Mouse (Mus musculus) inflammation-experienced regulatory T-cells, adult 6 months (primary cell): ENCODE results near the gene 4933427I04Rik. TPM values are rescaled to one million over a fixed set of nuclear protein-coding genes. Genes with fewer than 3 reads are reported as not detected.

ENCODE experiments used
- ATAC-seq: one replicate; pipeline ENCODE4 v1.8.0; 2017
- polyA plus RNA-seq, 3 experiments: library from polyadenylated mRNA; unstranded; fragments of 100-300 nt; shearing (Covaris generic); gene quantifications; one replicate each; pipeline ENCODE4 v1.2.1; 2017

Gene 4933427I04Rik
- polyA plus RNA-seq, result not detected

DNA sequence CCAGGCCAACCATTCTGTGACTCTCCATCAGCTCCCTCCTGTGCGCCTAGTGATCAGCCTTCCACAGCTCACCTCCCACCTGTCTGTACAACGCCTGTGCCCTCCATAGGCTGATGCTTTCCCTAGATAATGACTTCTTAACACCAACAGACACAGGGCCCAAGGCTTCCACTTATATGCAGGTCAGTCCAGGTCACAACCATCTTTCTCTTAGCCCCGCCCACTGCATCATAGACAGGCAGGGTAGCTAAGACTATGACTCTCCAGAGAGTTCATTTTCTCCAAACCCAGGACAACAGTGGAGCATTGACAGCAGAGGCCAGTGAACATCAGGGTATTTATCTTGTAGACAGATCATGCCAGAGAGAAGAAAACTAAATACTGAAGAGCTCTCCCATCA lies at the start of gene 4933427I04Rik:
Gene 4933427I04Rik (plus strand): TSS at position 301 of the 400 bp plus-strand sequence.
- ATAC-seq, result no peak

DNA sequence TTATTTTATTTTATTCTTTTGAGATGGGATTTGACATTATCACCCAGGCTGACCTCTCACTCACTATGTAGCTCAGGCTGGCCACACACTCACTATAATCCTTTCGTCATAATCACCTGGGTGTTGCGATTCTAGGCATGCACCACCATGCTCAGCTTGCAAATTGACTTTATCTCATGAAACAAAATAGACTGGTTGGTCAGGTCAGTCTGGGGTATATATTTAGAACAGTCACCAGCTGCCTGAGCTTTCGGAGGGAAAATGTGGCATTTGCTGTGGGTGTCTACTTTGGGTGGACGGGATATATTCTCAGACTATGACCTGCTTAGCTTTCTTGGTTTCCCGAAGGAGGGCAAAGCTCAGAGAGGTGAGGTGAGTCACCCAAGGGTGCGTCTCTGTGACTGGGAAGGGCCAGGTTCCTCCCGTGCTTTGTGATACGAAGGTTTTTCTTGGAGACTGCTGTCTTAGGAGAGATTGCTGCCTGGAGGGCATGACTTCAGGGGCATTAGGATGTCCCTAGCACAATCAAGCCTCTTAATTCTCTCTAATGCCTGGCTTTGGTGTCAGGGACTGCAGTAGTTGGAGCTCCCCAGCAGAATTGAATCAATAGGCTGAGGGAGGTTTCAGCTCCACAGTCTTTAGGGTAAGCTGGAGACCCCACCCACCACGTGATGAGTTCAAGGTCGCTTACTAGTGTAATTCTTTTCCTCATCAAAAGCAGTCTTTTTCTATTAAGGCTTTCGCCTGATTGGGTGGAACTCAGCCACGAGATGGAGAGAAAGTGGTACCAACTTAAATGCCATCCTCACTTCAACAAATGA lies 48.8 kb upstream of the 4933427I04Rik start:
- no peak for ATAC-seq

DNA sequence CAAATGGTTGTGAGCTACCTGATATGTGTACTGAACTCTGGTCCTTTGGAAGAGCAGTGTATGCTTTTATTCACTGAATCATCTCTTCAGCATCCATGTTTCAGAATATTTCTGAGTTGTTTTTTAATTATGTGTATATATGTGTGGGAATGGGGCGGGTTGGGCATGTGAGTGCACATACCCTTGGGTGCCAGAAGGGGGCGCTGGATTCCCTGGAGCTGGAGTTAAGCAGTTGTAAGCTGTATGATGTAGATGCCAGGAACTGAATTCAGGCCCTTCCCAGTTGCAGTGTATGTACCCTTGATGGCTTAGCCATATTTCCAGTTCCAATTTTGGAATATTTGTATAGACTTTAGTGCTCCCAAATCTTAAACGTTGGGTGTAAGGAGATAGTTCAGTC lies 47.0 kb upstream of the 4933427I04Rik start:
- ATAC-seq, result no peak

DNA sequence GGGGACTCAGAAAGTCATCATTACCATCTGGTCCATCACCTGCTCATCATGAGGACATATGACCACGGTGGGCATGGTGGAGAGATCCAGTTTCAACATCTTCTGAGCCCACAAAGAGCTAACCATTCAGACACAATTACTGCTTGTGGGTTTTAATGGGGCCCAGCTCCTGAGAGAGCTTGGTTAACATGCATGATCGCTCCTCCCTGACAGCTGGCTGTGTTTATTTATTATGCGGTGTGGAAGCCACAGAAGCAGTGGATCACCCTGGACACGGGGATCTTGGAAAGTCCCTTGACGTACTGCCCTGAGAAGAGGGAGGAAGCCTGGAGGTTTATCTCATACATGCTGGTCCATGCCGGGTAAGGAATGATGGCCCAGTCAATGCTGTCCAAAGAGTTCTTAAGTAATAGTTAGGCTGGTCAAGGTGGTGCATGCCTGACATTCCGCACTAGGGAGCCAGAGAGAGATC lies 45.4 kb upstream of the 4933427I04Rik start:
- ATAC-seq, result no peak

DNA sequence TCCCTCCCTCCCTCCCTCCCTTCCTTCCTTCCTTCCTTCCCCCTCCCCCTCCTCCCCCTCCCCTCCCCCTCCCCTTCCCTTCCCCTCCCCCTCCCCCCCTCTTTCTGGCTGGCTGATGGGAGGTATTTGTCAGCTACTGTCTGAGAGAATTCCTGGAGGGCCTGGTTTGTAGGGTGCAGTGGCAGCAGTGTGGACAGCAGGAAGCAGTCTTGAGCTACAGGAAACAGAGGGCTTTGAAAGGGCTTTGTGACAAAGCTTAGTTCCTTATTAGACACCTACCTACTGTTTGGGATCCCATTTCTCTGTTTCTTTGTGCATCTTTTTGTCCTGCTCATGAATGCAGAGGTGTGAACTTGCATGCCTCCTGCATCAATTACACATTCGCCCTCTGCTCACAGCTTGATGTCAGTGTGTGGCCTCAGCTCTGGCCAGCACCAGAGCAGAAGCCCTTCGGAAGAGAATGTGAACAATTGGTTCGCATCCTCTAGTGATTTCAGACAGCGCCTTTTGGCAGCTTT lies 40.3 kb upstream of the 4933427I04Rik start:
- ATAC-seq, result no peak

- ATAC-seq, result no peak
Measured at GRCm38 (mm10) chr4:123842126-123842525, 17.4 kb upstream of the 4933427I04Rik start.

GRCm38 (mm10) chr4:123856888-123857287 lies 2.6 kb upstream of the 4933427I04Rik start:
- no peak for ATAC-seq

GRCm38 (mm10) chr4:123858090-123858489 lies 1.4 kb upstream of the 4933427I04Rik start:
- no peak for ATAC-seq

DNA sequence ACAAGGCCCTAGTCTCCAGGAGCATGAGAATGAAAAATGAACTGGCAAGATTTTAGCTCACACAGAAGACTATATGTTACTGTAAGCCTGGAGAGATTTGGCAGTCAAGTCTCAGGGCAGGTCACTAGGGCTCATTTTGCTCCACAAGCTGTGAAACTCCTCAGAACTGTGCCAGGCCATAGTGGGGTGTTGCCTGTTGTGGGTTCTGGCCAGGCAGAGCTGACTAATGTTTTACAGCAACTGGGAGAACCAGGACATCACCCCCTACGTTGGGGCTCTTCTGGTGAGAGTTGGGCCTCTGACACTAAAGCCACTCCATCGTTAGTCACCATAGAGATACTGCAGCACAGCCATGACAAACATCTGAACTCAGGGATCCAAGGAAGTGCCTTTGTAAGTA lies 324 bp downstream of the 4933427I04Rik start:
- ATAC-seq, result no peak

DNA sequence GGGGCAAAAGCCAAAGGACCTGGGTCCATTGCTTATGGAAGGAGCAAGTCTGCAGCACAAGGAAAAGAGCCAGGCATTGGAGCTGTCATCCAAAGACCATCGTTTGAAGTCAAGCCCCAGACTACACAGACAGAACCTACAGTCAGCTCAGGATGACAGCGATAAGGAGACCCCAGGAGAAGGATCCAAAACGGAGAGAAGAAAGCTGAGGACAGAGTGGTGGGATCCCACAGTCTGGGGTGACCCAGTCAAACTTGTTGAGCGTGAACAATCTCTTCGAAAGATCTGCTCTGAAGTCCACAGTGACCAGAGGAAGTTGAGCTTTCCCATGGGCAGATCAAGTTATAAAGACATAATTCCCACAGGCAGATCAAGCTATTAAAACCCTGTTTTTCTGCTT lies 1.1 kb downstream of the 4933427I04Rik start:
- no peak for ATAC-seq

DNA sequence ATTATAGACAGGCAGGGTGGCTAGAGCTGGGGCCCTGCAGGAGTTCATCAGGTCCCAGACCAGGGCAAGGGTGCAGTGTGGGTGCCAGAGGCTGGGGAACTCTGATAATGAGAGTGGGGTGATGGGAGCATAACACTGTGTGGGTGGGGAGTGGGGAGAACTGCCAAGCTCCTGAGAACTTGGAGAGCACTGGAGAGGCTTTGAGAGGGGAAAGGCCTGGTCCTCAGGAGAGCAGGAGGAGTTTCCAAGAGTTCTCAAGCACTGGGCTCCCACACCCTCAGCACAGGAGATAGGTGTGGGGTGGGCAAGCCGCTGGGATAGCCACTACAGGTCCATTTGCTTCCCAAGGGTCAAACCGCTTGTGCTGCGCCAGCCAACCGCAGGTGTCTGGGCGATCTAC lies 34.2 kb downstream of the 4933427I04Rik start:
- ATAC-seq, result no peak

- no peak for ATAC-seq
Measured at GRCm38 (mm10) chr4:123894295-123894694, 34.8 kb downstream of the 4933427I04Rik start.

GRCm38 (mm10) chr4:123898696-123899095 lies 39.2 kb downstream of the 4933427I04Rik start:
- ATAC-seq, result peak; percentile 65

DNA sequence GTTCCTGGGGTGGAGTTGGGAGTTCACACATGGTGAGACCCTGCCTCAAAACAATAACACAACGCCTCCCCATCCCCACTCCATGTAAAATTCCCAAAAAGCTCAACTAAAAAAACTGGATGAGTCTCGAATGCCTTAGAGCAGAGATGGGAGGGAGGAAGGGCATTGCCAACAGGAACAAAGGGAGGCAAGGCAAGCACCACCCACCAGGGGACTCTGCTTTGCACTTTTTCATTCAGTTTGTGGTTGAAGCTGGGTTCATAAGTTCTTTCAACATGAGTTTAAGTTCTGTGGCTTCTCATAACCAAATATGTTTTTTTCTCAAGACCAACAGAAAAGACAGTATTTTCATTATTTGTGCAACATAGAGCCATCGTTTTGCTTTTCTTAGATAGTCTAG lies 44.0 kb downstream of the 4933427I04Rik start:
- no peak for ATAC-seq

DNA sequence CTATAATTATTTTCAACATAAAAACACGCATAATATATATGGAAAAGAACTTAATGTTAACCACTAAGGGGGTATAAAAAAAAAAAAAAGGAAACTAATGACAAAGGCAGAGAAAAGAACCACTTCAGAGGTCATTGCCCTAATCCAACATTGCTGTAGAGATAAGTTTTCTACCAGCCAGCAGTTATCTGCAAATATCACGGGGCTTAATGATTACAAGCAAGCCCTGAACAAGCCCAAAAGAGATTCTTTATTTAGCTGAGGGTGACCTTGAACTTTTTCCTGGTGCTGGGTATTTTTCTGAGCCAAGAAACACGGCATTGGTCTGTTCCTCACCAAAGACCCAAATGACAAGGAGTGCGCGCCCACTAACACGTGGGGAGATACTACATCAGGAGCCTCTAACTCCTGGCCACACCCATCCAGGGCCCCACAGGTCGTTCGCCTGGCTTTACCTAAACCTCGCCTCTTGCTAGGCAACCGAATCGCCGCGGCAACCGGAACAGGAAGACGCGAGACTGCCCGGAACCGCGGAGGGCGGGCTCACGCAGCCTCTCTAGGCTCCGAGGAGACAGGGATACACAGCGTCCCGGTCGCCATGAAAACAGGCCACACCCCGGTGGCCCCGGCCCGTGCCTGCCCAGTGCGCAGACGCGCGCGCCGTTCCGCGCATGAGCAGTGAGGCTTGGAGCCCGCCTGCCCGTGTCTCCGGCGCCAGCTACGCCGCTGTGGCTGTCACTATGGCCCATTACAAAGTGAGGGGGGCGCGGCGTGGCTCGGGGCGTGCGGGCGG lies 45.0 kb downstream of the 4933427I04Rik start, which contains the start of gene Mycbp:
Gene Mycbp (plus strand): TSS at position 500 of the 793 bp plus-strand sequence.
- peak; percentile 99 for ATAC-seq

GRCm38 (mm10) chr4:123905126-123905668 lies 45.7 kb downstream of the 4933427I04Rik start:
- ATAC-seq, result no peak

DNA sequence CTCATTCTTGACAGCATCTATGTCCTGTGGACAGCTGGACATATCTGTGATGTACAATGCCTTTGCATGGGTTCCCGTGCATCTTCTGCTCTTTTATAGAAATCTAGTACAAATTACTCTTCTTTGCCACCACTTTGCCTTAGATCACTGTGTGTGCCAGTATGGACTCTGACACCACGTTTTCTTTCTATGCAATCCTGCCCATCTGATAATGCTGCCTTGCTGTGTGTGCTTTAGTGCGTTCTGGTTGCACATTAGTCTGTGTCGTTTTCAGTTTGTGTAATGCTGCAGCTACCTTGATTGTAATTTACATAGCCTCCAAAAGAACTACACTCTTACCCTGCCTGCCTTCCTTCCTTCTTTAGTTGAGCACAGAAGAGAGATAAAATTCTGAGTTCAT lies 52.0 kb downstream of the 4933427I04Rik start:
- ATAC-seq, result no peak

GRCm38 (mm10) chr4:123912431-123912830 lies 53.0 kb downstream of the 4933427I04Rik start:
- no peak for ATAC-seq

Other genes with a start within 250 kb of the 4933427I04Rik start
- gene Macf1, start 175.3 kb upstream of the 4933427I04Rik start, polyA plus RNA-seq, result 100 to 1,000 TPM in 2 of 3 experiments, 10 to 100 TPM in 1; 87.3 to 165 (median 153) TPM
- gene Ndufs5, start 141.5 kb upstream of the 4933427I04Rik start, polyA plus RNA-seq, result 100 to 1,000 TPM; 125 to 184 (median 133) TPM
- gene Akirin1, start 109.3 kb upstream of the 4933427I04Rik start, polyA plus RNA-seq, result 10 to 100 TPM; 10.8 to 20.6 (median 12.6) TPM
- under 1 TPM in 1 of 3 experiments, not detected in 2; 0.51 TPM for gene Rhbdl2, start 71.8 kb upstream of the 4933427I04Rik start, polyA plus RNA-seq
- 10 to 100 TPM in 2 of 3 experiments, 1 to 10 TPM in 1; 9.4 to 37.5 (median 17.5) TPM for gene Mycbp, start 45.2 kb downstream of the 4933427I04Rik start, polyA plus RNA-seq
- gene Rragc, start 57.8 kb downstream of the 4933427I04Rik start, polyA plus RNA-seq, result 1 to 10 TPM; 6.8 to 9.8 (median 7.8) TPM
- gene 4930535I16Rik, start 58.3 kb downstream of the 4933427I04Rik start, polyA plus RNA-seq, result not detected